Mouse (Mus musculus) ES-Bruce4 (cell line): Measurements from ENCODE around the gene Nsun6.

Experiments used
- CTCF ChIP-seq: IDR thresholded peaks from one replicate; pipeline ENCODE4 v1.8.1; 2011; ENCODE audit warnings: low read depth, low read length
- EP300 ChIP-seq: IDR thresholded peaks from 2 replicates; pipeline ENCODE4 v1.6.1; 2011; ENCODE audit warnings: low read depth, low read length; ENCODE audit not compliant: insufficient read depth
- POLR2A ChIP-seq: IDR thresholded peaks from one replicate; pipeline ENCODE4 v1.8.1; 2011; ENCODE audit warnings: low read length; ENCODE audit not compliant: insufficient read depth

- no peak for TF ChIP-seq CTCF
- TF ChIP-seq EP300 = no peak
- TF ChIP-seq POLR2A = no peak
Measured at GRCm38 (mm10) chr2:14988451-14988850, 66.4 kb downstream of the Nsun6 start.
